Mouse (Mus musculus) C2C12 (cell line): Measurements from ENCODE around the gene Lmf1.

ENCODE experiments used
- CTCF ChIP-seq: IDR thresholded peaks from one replicate; pipeline ENCODE4 v1.5.1; 2011; ENCODE audit not compliant: control insufficient read depth, insufficient read depth, insufficient read length
- MAX ChIP-seq: IDR thresholded peaks from one replicate; pipeline ENCODE4 v1.6.1; 2011; ENCODE audit warnings: mild to moderate bottlenecking, control low read depth
- USF1 ChIP-seq: IDR thresholded peaks from one replicate; pipeline ENCODE4 v1.6.1; 2011; ENCODE audit warnings: low read depth, mild to moderate bottlenecking, control low read depth, moderate library complexity

DNA sequence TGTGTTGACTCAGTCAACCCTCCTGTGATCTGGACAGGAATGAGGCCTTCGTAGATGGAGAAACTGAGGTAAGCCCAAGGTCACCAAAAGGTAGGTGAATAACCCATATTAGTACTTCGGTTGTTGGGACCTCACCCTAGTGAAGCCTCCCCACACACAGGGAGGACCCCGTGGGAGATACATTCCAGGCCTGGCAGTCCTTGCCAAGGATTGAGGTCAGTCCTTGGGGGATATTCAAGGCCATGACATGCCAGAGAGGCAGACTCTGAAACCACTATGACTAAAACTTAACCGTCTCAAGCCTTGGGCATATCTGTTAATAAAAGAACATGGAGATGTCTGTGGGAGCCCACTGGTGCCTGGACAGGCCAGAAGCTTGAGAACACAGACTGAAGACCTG lies 37.1 kb upstream of the Lmf1 start:
- TF ChIP-seq CTCF (no peak), MAX (no peak), USF1 (no peak)
